Mouse (Mus musculus): ENCODE results near the gene Wdr60.

DNA sequence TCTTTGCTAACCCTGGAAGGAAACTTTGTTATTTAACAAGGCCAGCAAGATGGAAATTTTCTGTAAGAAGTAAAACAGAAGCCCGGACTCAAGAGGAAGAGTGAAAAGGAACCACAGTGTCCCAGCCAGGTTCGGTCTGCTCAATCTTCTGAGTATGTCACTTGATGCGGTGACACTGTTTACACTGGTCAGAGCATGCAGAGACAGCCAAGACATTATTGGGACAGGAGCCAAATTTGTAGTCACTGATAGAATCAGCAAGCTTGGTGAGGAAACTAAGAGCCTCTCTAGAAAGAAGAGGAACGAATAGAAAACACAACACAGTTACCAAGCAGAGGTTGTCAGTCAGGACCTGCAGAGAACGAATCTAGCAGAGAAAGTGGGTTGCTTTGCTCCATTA, 93.2 kb downstream of the Wdr60 start:
- TF ChIP-seq POLR2A (IDR thresholded peaks at IDR 0.05; ENCODE audit: insufficient read length, low read depth) (no peak), USF1 (IDR thresholded peaks at IDR 0.05; ENCODE audit: low read depth) (no peak), CEBPB (IDR thresholded peaks at IDR 0.05; ENCODE audit: insufficient read depth, poor library complexity, severe bottlenecking) (no peak), MAX (IDR thresholded peaks at IDR 0.05; ENCODE audit: low read depth) (no peak), TCF12 (IDR thresholded peaks at IDR 0.05; ENCODE audit: insufficient read depth, poor library complexity, severe bottlenecking) (no peak), POLR2AphosphoS2 (IDR thresholded peaks at IDR 0.05; ENCODE audit: insufficient read length, low read depth) (no peak), REST (IDR thresholded peaks at IDR 0.05; ENCODE audit: insufficient read depth, insufficient read length) (no peak), TCF3 (IDR thresholded peaks at IDR 0.05; ENCODE audit: insufficient read length, low read depth) (no peak), MYOG (IDR thresholded peaks at IDR 0.05; ENCODE audit: control insufficient read depth in 1 of 3, insufficient read depth in 1 of 3, insufficient read length in 2 of 3, low read depth in 2 of 3) (no peak)
